Mouse (Mus musculus): ENCODE measurements around the gene Lclat1. TPM values are rescaled to one million over a fixed set of nuclear protein-coding genes. Genes with fewer than 3 reads are reported as not detected.
"Not testable (repeated sequence)": the region's sequence is repeated elsewhere in the genome, so short reads cannot be mapped to it uniquely, and the experiment has no call there.

Gene Lclat1
- polyA plus RNA-seq, 1 experiment: 2.0 TPM

DNA sequence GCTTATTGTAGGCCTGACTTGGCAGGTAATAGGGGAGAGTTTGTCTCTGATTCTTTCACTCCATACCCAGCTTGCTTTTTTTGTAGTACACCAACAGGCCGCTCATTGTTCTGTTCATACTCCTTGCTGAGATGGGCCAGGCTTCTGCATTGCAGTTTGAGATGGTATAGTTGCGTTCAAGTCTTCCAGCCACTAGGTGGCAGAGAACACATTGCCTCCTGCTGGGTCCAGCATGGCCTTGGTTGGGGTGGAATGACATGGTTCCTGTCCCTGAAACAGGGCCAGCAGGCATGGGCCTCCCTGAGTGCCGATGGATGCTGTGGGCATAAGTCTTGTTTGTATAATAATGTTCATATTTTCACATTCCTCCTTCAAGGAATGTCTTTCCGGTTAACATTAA is 170.0 kb downstream of the Lclat1 start:
- H3K4me1 ChIP-seq (ENCODE audit: control insufficient read depth, insufficient read depth, low read length): peaks cover 2% of the 10 kb centered on the region; the same call in 1 of the 2 replicates
- H3K27ac ChIP-seq (ENCODE audit: control insufficient read depth, insufficient read depth, low read depth, low read length, poor library complexity): no peak overlapping the region
- H3K4me3 ChIP-seq (replicated peaks; ENCODE audit: control insufficient read depth, low read depth, low read length): no peak overlapping the region
- TF ChIP-seq POLR2A (IDR thresholded peaks at IDR 0.05; ENCODE audit: borderline replicate concordance, control insufficient read depth, low read depth, low read length) (no peak), CTCF (IDR thresholded peaks at IDR 0.05; ENCODE audit: control insufficient read depth, insufficient read depth, low read length) (peak; percentile 54)
- WGBS: 80% methylated on average over 4 of the region's 4 CpGs

DNA sequence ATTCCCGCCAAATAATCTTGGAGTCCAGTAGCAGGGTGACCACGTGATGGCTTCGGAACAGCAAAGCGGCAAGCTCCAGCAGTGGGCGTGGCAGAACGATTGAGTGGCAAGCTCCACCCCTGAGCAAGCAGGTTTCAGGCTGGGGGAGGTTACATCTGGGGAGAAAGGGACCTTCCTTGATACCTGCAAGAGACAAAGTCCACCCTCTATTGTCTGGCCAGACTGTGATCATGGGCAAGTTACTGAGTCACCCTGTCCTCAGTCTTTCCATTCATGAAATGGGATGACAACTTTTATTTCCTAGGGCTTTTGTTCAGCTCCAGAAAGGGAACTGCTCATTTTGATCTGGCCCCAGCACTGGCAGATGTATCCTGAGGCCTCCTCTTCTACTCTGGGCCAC is 174.9 kb downstream of the Lclat1 start:
- H3K27ac ChIP-seq (ENCODE audit: control insufficient read depth, insufficient read depth, low read depth, low read length, poor library complexity); H3K4me1 ChIP-seq (ENCODE audit: control insufficient read depth, insufficient read depth, low read length); H3K4me3 ChIP-seq (replicated peaks; ENCODE audit: control insufficient read depth, low read depth, low read length): not testable (repeated sequence)
- 72% methylated on average over 6 of the region's 6 CpGs for whole genome bisulfite sequencing

DNA sequence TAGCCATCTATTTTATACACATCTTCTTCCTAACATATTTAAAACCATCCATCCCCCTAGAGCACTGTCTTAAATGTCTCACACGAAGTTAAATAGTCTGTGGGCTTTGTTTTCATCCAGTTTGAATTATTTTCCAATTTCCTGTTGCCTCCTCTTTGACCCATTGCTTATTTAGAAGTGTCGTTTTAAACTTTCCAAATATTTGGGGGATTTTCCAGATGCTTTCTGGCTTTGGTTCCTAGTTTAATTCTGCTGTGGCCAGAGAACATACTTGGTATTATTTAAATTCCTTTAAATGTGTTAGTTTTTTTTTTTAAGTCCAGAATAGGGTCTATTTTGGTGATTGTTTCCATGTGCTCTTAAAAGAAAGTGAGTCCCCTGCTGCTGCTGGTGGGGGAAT is 176.5 kb downstream of the Lclat1 start:
- TF ChIP-seq POLR2A (IDR thresholded peaks at IDR 0.05; ENCODE audit: borderline replicate concordance, control insufficient read depth, low read depth, low read length) (no peak), CTCF (IDR thresholded peaks at IDR 0.05; ENCODE audit: control insufficient read depth, insufficient read depth, low read length) (no peak)
- Histone ChIP-seq H3K4me3 (replicated peaks; ENCODE audit: control insufficient read depth, low read depth, low read length) (no peak overlapping the region), H3K27ac (ENCODE audit: control insufficient read depth, insufficient read depth, low read depth, low read length, poor library complexity) (no peak overlapping the region), H3K4me1 (ENCODE audit: control insufficient read depth, insufficient read depth, low read length) (no peaks in the 10 kb centered on the region)
- WGBS: 59% methylated on average over 2 of the region's 2 CpGs

Other genes starting within 250 kb of the Lclat1 start
- 19.3 and 31.8 TPM in 2 replicates for gene Lbh, start 189.7 kb upstream of the Lclat1 start, polyA plus RNA-seq (2011; ENCODE audit: insufficient read depth, insufficient read length, low replicate concordance, missing spikeins)

Data from bone marrow, adult 2 months (tissue).